Mouse (Mus musculus) limb, embryonic 15.5 days (tissue): ENCODE data around the gene 9130213A22Rik. TPM values are rescaled to one million over a fixed set of nuclear protein-coding genes. Genes with fewer than 3 reads are reported as not detected.

ENCODE experiments used
- ATAC-seq: fragments of 200-750 bp; cut with Nextera tagmentation; 2 replicates; pipeline ENCODE4 v1.8.0; 2017; ENCODE audit warnings: low read depth, moderate TSS enrichment; ENCODE audit not compliant: insufficient number of reproducible peaks, low FRiP score, low TSS enrichment
- H3K27ac ChIP-seq: fragments of 300-500 bp; sonication (generic); 2 replicates; pipeline ENCODE4 v1.5.1; 2015; ENCODE audit warnings: moderate library complexity, mild to moderate bottlenecking, inconsistent platforms
- H3K27me3 ChIP-seq: fragments of 300-500 bp; sonication (generic); 2 replicates; pipeline ENCODE4 v1.6.1; 2015; ENCODE audit warnings: inconsistent platforms
- H3K36me3 ChIP-seq: fragments of 300-500 bp; sonication (generic); 2 replicates; pipeline ENCODE4 v1.6.1; 2015; ENCODE audit warnings: inconsistent platforms
- H3K4me1 ChIP-seq: fragments of 300-500 bp; sonication (generic); 2 replicates; pipeline ENCODE4 v1.6.1; 2015; ENCODE audit warnings: inconsistent platforms
- H3K4me2 ChIP-seq: fragments of 300-500 bp; sonication (generic); 2 replicates; pipeline ENCODE4 v1.6.1; 2015; ENCODE audit warnings: mild to moderate bottlenecking, inconsistent platforms
- H3K4me3 ChIP-seq: fragments of 300-500 bp; sonication (generic); 2 replicates; pipeline ENCODE4 v1.5.1; 2015; ENCODE audit warnings: mild to moderate bottlenecking, inconsistent platforms
- H3K9ac ChIP-seq: fragments of 300-500 bp; sonication (generic); 2 replicates; pipeline ENCODE4 v1.6.1; 2015; ENCODE audit warnings: inconsistent platforms
- H3K9me3 ChIP-seq: fragments of 300-500 bp; sonication (generic); 2 replicates; pipeline ENCODE4 v1.6.1; 2016; ENCODE audit warnings: inconsistent platforms
- WGBS: fragments of 180-500 bp; shearing (Covaris S2); methylation state at CpG from one replicate; pipeline ENCODE4 v1.1.7; 2015; 5-methylcytosine and 5-hydroxymethylcytosine counted together
- polyA plus RNA-seq: library from polyadenylated mRNA; unstranded; fragments of >200 nt; fragmentation: Nextera tagmentation; extraction: Ambion mirVana; gene quantifications from 2 replicates; pipeline ENCODE4 v1.2.1, GENCODE M21; 2015

The 9130213A22Rik gene
- polyA plus RNA-seq, 1 experiment from 2014 or later: 0.49 TPM

- ATAC-seq: no peak
- WGBS: 91% methylated on average over 15 of the region's 15 CpGs
- no peak overlapping the region for H3K27ac ChIP-seq
- H3K36me3 ChIP-seq: peaks cover 85% of the 10 kb centered on the region
- peaks cover 21% of the 10 kb centered on the region for H3K4me1 ChIP-seq
- H3K4me3 ChIP-seq: no peak overlapping the region
- no peak overlapping the region for H3K9ac ChIP-seq
- no peaks in the 10 kb centered on the region for H3K9me3 ChIP-seq
- H3K4me2 ChIP-seq: no peak overlapping the region
- H3K27me3 ChIP-seq: no peaks in the 10 kb centered on the region
Observed at GRCm38 (mm10) chr11:69103531-69104435, 18.6 kb downstream of the 9130213A22Rik start.

GRCm38 (mm10) chr11:69103121-69103520 lies 19.3 kb downstream of the 9130213A22Rik start:
- Histone ChIP-seq H3K9ac (no peak overlapping the region), H3K9me3 (no peaks in the 10 kb centered on the region), H3K36me3 (peaks cover 78% of the 10 kb centered on the region), H3K4me3 (no peak overlapping the region), H3K27me3 (no peaks in the 10 kb centered on the region), H3K4me2 (no peak overlapping the region), H3K4me1 (peaks cover 28% of the 10 kb centered on the region), H3K27ac (no peak overlapping the region)
- WGBS: 95% methylated on average over 14 of the region's 14 CpGs
- no peak for ATAC-seq

- H3K9ac ChIP-seq: no peak overlapping the region
- H3K4me1 ChIP-seq: peaks cover 35% of the 10 kb centered on the region
- no peaks in the 10 kb centered on the region for H3K9me3 ChIP-seq
- H3K27me3 ChIP-seq: no peaks in the 10 kb centered on the region
- WGBS: 89% methylated on average over 7 of the region's 7 CpGs
- H3K36me3 ChIP-seq: peaks cover 71% of the 10 kb centered on the region
- no peak overlapping the region for H3K4me3 ChIP-seq
- no peak for ATAC-seq
- no peak overlapping the region for H3K27ac ChIP-seq
- H3K4me2 ChIP-seq: no peak overlapping the region
Observed at GRCm38 (mm10) chr11:69102403-69102725, 20.0 kb downstream of the 9130213A22Rik start.

- no peak overlapping the region for H3K4me3 ChIP-seq
- no peak overlapping the region for H3K27ac ChIP-seq
- no peak overlapping the region for H3K9ac ChIP-seq
- no peaks in the 10 kb centered on the region for H3K27me3 ChIP-seq
- no peaks in the 10 kb centered on the region for H3K9me3 ChIP-seq
- WGBS: 87% methylated on average over 19 of the region's 21 CpGs
- H3K4me2 ChIP-seq: no peak overlapping the region
- H3K36me3 ChIP-seq: peaks cover 65% of the 10 kb centered on the region
- H3K4me1 ChIP-seq: peaks cover 39% of the 10 kb centered on the region
- ATAC-seq: no peak
Observed at GRCm38 (mm10) chr11:69101604-69102402, 20.6 kb downstream of the 9130213A22Rik start.

GRCm38 (mm10) chr11:69100639-69101360 lies 21.6 kb downstream of the 9130213A22Rik start:
- peaks cover 55% of the 10 kb centered on the region for H3K36me3 ChIP-seq

GRCm38 (mm10) chr11:69099915-69100345 lies 22.5 kb downstream of the 9130213A22Rik start:
- no peak for ATAC-seq
- Histone ChIP-seq H3K4me1 (peaks cover 45% of the 10 kb centered on the region), H3K36me3 (peaks cover 46% of the 10 kb centered on the region), H3K27me3 (no peaks in the 10 kb centered on the region), H3K9me3 (no peaks in the 10 kb centered on the region), H3K9ac (0 out of 2 replicates have a peak overlapping the region, but pooled peaks have one; percentile 12), H3K4me3 (peak overlapping the region; percentile 64), H3K27ac (peak overlapping the region; percentile 96), H3K4me2 (peak overlapping the region; percentile 90)
- under 1% methylated on average over 23 of the region's 23 CpGs for WGBS

More at GRCm38 (mm10) chr11:69100639-69101360, 21.6 kb downstream of the 9130213A22Rik start:
- Histone ChIP-seq H3K27ac (peak overlapping the region; percentile 96), H3K4me3 (peak overlapping the region; percentile 64), H3K27me3 (no peaks in the 10 kb centered on the region), H3K4me2 (peak overlapping the region; percentile 90), H3K9ac (0 out of 2 replicates have a peak overlapping the region, but pooled peaks have one; percentile 0), H3K4me1 (peaks cover 44% of the 10 kb centered on the region), H3K9me3 (no peaks in the 10 kb centered on the region)
- no peak for ATAC-seq
- 89% methylated on average over 20 of the region's 20 CpGs for WGBS

- H3K9me3 ChIP-seq: no peaks in the 10 kb centered on the region
- peaks cover 48% of the 10 kb centered on the region for H3K4me1 ChIP-seq
- no peaks in the 10 kb centered on the region for H3K27me3 ChIP-seq
- peak overlapping the region; percentile 96 for H3K27ac ChIP-seq
- peak overlapping the region; percentile 90 for H3K4me2 ChIP-seq
- H3K36me3 ChIP-seq: peaks cover 40% of the 10 kb centered on the region
- H3K4me3 ChIP-seq: peak overlapping the region; percentile 64
- WGBS: under 1% methylated on average over 22 of the region's 22 CpGs
- H3K9ac ChIP-seq: peak overlapping the region; percentile 68
- ATAC-seq: no peak
Observed at GRCm38 (mm10) chr11:69099177-69099914, 23.0 kb downstream of the 9130213A22Rik start.

GRCm38 (mm10) chr11:69098762-69099091 lies 23.7 kb downstream of the 9130213A22Rik start:
- Histone ChIP-seq H3K9me3 (no peaks in the 10 kb centered on the region), H3K4me3 (peak overlapping the region; percentile 64), H3K27ac (peak overlapping the region; percentile 96), H3K4me2 (peak overlapping the region; percentile 90), H3K9ac (peak overlapping the region; percentile 68), H3K4me1 (peaks cover 53% of the 10 kb centered on the region), H3K36me3 (peaks cover 34% of the 10 kb centered on the region), H3K27me3 (no peaks in the 10 kb centered on the region)
- no peak for ATAC-seq
- 0% methylated on average over 19 of the region's 19 CpGs for WGBS

- WGBS: 27% methylated on average over 8 of the region's 8 CpGs
- ATAC-seq: no peak
- H3K36me3 ChIP-seq: peaks cover 29% of the 10 kb centered on the region
- peak overlapping the region; percentile 64 for H3K4me3 ChIP-seq
- H3K27ac ChIP-seq: peak overlapping the region; percentile 96
- no peaks in the 10 kb centered on the region for H3K27me3 ChIP-seq
- peak overlapping the region; percentile 90 for H3K4me2 ChIP-seq
- no peaks in the 10 kb centered on the region for H3K9me3 ChIP-seq
- no peak overlapping the region for H3K9ac ChIP-seq
- H3K4me1 ChIP-seq: peaks cover 53% of the 10 kb centered on the region
Observed at GRCm38 (mm10) chr11:69098039-69098761, 24.2 kb downstream of the 9130213A22Rik start.

- Histone ChIP-seq H3K36me3 (peaks cover 26% of the 10 kb centered on the region), H3K27ac (peak overlapping the region; percentile 96), H3K27me3 (no peaks in the 10 kb centered on the region), H3K9ac (peak overlapping the region; percentile 41), H3K4me1 (peaks cover 53% of the 10 kb centered on the region), H3K4me3 (peak overlapping the region; percentile 64), H3K4me2 (peak overlapping the region; percentile 90), H3K9me3 (no peaks in the 10 kb centered on the region)
- ATAC-seq: peak; percentile 49
- 2% methylated on average over 29 of the region's 29 CpGs for WGBS
Observed at GRCm38 (mm10) chr11:69096987-69097900, 25.1 kb downstream of the 9130213A22Rik start.
